Mouse (Mus musculus): ENCODE data around the gene Fitm1. TPM values are rescaled to one million over a fixed set of nuclear protein-coding genes. Genes with fewer than 3 reads are reported as not detected.

Gene Fitm1
- polyA plus RNA-seq, 1 experiment from 2014 or later = not detected

DNA sequence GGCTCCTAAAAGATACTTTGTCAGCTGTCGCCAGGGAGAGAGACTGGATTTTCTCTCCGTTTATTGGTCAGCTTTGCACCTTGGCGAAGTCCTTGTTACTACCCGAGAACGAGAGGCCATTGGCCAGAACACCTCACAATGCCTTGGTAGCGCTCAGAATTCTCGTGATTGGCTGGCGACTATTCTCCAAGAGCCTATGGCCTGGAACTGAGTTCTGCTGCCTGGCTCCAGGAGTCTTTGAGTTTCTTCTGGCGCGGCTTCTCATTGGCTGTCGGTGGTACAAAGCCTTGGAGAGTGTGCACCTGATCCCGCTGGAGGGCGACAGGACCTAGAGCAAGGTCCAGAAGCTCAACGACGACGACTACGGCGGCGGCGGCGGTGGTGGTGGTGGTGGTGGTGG lies 42.4 kb downstream of the Fitm1 start, which contains the start of gene Rec8:
Rec8 (plus strand) TSS at position 216 of the 400 bp plus-strand sequence.
- no peak within 1 kb of the TSS for H3K9ac ChIP-seq (ENCODE audit: low read depth, low read length)

DNA sequence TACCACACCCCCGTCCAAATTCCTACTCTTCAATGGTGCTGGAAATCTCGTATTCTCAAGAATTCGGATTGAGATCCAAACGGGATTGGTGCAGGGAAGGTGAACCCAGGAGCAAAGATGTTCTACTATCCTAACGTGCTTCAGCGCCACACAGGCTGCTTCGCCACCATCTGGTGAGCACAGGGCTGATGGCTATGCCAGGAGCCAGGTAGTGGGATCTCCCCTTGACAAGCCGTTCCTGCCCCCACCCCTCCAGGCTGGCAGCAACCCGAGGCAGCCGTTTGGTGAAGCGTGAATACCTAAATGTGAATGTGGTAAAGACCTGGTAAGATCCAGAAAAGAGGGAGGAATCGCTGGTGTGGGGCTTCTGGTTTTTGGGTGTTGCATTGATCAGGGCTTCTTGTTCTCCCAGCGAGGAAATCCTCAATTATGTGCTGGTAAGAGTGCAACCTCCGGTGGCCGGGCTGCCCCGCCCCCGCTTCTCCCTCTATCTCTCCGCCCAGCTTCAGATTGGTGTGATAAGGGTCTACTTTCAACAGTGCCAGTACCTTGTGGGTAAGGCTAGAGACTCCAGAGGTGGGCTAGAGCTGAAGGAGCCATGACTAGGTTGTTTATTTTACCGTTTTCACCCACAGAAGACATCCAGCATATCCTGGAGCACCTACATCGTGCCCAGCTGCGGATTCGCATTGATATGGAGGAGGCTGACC lies 43.2 kb downstream of the Fitm1 start:
- Histone ChIP-seq H3K27ac (ENCODE audit: low read length) (no peak overlapping the region), H3K9ac (ENCODE audit: low read depth, low read length) (no peak overlapping the region), H3K9me3 (replicated peaks; ENCODE audit: control insufficient read depth, low read length, poor library complexity, severe bottlenecking) (no peaks in the 10 kb centered on the region), H3K4me2 (ENCODE audit: low read length) (peak overlapping the region; percentile 26; the same call in 1 of the 2 replicates), H3K36me3 (ENCODE audit: control insufficient read depth, insufficient read depth, low read length) (0 out of 2 replicates have a peak, but pooled peaks cover 2% of the 10 kb centered on the region), H3K4me1 (ENCODE audit: control insufficient read depth, insufficient read depth, low read length) (no peaks in the 10 kb centered on the region), H3K27me3 (ENCODE audit: control insufficient read depth, insufficient read depth, low read depth, low read length) (no peaks in the 10 kb centered on the region), H3K4me3 (ENCODE audit: low read depth, low read length) (peak overlapping the region; percentile 26)
- ATAC-seq = no peak
- 54% methylated on average over 22 of the region's 22 CpGs for WGBS

More for the DNA sequence above, 42.4 kb downstream of the Fitm1 start, which contains the start of gene Rec8:
- peak within 1 kb of the TSS; percentile 26 for H3K4me3 ChIP-seq (ENCODE audit: low read depth, low read length)
- peak within 1 kb of the TSS; percentile 26; the same call in 1 of the 2 replicates for H3K4me2 ChIP-seq (ENCODE audit: low read length)
- WGBS = 29% methylated on average over 21 of the region's 21 CpGs
- no peak within 1 kb of the TSS for H3K27ac ChIP-seq (ENCODE audit: low read length)
- no peaks in the 10 kb centered on the region for H3K36me3 ChIP-seq (ENCODE audit: control insufficient read depth, insufficient read depth, low read length)
- no peaks in the 10 kb centered on the region for H3K9me3 ChIP-seq (replicated peaks; ENCODE audit: control insufficient read depth, low read length, poor library complexity, severe bottlenecking)
- peak; percentile 79 for ATAC-seq
- H3K27me3 ChIP-seq (ENCODE audit: control insufficient read depth, insufficient read depth, low read depth, low read length) = no peaks in the 10 kb centered on the region
- no peaks in the 10 kb centered on the region for H3K4me1 ChIP-seq (ENCODE audit: control insufficient read depth, insufficient read depth, low read length)

Other genes with a start within 250 kb of the Fitm1 start
- 21.4 and 22.2 TPM in 2 replicates for gene Dhrs4, start 96.9 kb upstream of the Fitm1 start, polyA plus RNA-seq (2015; fragmentation: Nextera tagmentation; extraction: Ambion mirVana)
- gene Carmil3, start 85.0 kb upstream of the Fitm1 start, polyA plus RNA-seq (2015; fragmentation: Nextera tagmentation; extraction: Ambion mirVana) = 34.5 and 37.7 TPM in 2 replicates
- gene Cpne6, start 65.2 kb upstream of the Fitm1 start, polyA plus RNA-seq (2015; fragmentation: Nextera tagmentation; extraction: Ambion mirVana) = 2.2 and 3.4 TPM in 2 replicates
- 0.08 and 0.19 TPM in 2 replicates for gene Nrl, start 50.6 kb upstream of the Fitm1 start, polyA plus RNA-seq (2015; fragmentation: Nextera tagmentation; extraction: Ambion mirVana)
- 29.5 and 30.6 TPM in 2 replicates for gene Pck2, start 35.4 kb upstream of the Fitm1 start, polyA plus RNA-seq (2015; fragmentation: Nextera tagmentation; extraction: Ambion mirVana)
- gene Dcaf11, start 15.6 kb upstream of the Fitm1 start, polyA plus RNA-seq (2015; fragmentation: Nextera tagmentation; extraction: Ambion mirVana) = 134 and 137 TPM in 2 replicates
- 0.55 and 0.72 TPM in 2 replicates for gene A730061H03Rik, start 15.2 kb upstream of the Fitm1 start, polyA plus RNA-seq (2015; fragmentation: Nextera tagmentation; extraction: Ambion mirVana)
- gene Psme1, start 2.5 kb downstream of the Fitm1 start, polyA plus RNA-seq (2015; fragmentation: Nextera tagmentation; extraction: Ambion mirVana) = 238 and 262 TPM in 2 replicates
- gene Emc9, start 9.7 kb downstream of the Fitm1 start, polyA plus RNA-seq (2015; fragmentation: Nextera tagmentation; extraction: Ambion mirVana) = 31.6 and 46.9 TPM in 2 replicates
- gene Psme2, start 15.5 kb downstream of the Fitm1 start, polyA plus RNA-seq (2015; fragmentation: Nextera tagmentation; extraction: Ambion mirVana) = 174 and 183 TPM in 2 replicates
- 24.6 and 27.2 TPM in 2 replicates for gene Rnf31, start 16.1 kb downstream of the Fitm1 start, polyA plus RNA-seq (2015; fragmentation: Nextera tagmentation; extraction: Ambion mirVana)
- 10.4 and 10.5 TPM in 2 replicates for gene Irf9, start 28.0 kb downstream of the Fitm1 start, polyA plus RNA-seq (2015; fragmentation: Nextera tagmentation; extraction: Ambion mirVana)
- gene Rec8, start 42.4 kb downstream of the Fitm1 start, polyA plus RNA-seq (2015; fragmentation: Nextera tagmentation; extraction: Ambion mirVana) = 8.0 and 8.4 TPM in 2 replicates
- gene Ipo4, start 60.3 kb downstream of the Fitm1 start, polyA plus RNA-seq (2015; fragmentation: Nextera tagmentation; extraction: Ambion mirVana) = 116 and 123 TPM in 2 replicates
- gene Gm49378, start 62.3 kb downstream of the Fitm1 start, polyA plus RNA-seq (2015; fragmentation: Nextera tagmentation; extraction: Ambion mirVana) = 2.1 and 2.4 TPM in 2 replicates
- 57.8 and 60.0 TPM in 2 replicates for gene Tm9sf1, start 68.2 kb downstream of the Fitm1 start, polyA plus RNA-seq (2015; fragmentation: Nextera tagmentation; extraction: Ambion mirVana)
- gene Tssk4, start 74.6 kb downstream of the Fitm1 start, polyA plus RNA-seq (2015; fragmentation: Nextera tagmentation; extraction: Ambion mirVana) = 0.20 and 0.28 TPM in 2 replicates
- 81.0 and 84.6 TPM in 2 replicates for gene Mdp1, start 84.9 kb downstream of the Fitm1 start, polyA plus RNA-seq (2015; fragmentation: Nextera tagmentation; extraction: Ambion mirVana)
- 52.5 and 52.7 TPM in 2 replicates for gene Gmpr2, start 96.3 kb downstream of the Fitm1 start, polyA plus RNA-seq (2015; fragmentation: Nextera tagmentation; extraction: Ambion mirVana)
- 532 and 551 TPM in 2 replicates for gene Nedd8, start 96.5 kb downstream of the Fitm1 start, polyA plus RNA-seq (2015; fragmentation: Nextera tagmentation; extraction: Ambion mirVana)
- gene Tinf2, start 106.2 kb downstream of the Fitm1 start, polyA plus RNA-seq (2015; fragmentation: Nextera tagmentation; extraction: Ambion mirVana) = 22.5 and 25.8 TPM in 2 replicates
- gene Tgm1, start 138.3 kb downstream of the Fitm1 start, polyA plus RNA-seq (2015; fragmentation: Nextera tagmentation; extraction: Ambion mirVana) = 0.13 and 0.15 TPM in 2 replicates
- 64.0 and 65.1 TPM in 2 replicates for gene Rabggta, start 146.6 kb downstream of the Fitm1 start, polyA plus RNA-seq (2015; fragmentation: Nextera tagmentation; extraction: Ambion mirVana)
- gene Dhrs1, start 170.1 kb downstream of the Fitm1 start, polyA plus RNA-seq (2015; fragmentation: Nextera tagmentation; extraction: Ambion mirVana) = 72.3 and 75.3 TPM in 2 replicates
- 25.9 and 28.0 TPM in 2 replicates for gene Nop9, start 170.1 kb downstream of the Fitm1 start, polyA plus RNA-seq (2015; fragmentation: Nextera tagmentation; extraction: Ambion mirVana)
- gene Cideb, start 182.8 kb downstream of the Fitm1 start, polyA plus RNA-seq (2015; fragmentation: Nextera tagmentation; extraction: Ambion mirVana) = 0.21 and 0.26 TPM in 2 replicates
- 0.51 and 0.59 TPM in 2 replicates for gene Ltb4r2, start 185.8 kb downstream of the Fitm1 start, polyA plus RNA-seq (2015; fragmentation: Nextera tagmentation; extraction: Ambion mirVana)
- gene Ltb4r1, start 190.3 kb downstream of the Fitm1 start, polyA plus RNA-seq (2015; fragmentation: Nextera tagmentation; extraction: Ambion mirVana) = 0.50 and 0.60 TPM in 2 replicates
- 4.0 and 5.0 TPM in 2 replicates for gene Adcy4, start 208.5 kb downstream of the Fitm1 start, polyA plus RNA-seq (2015; fragmentation: Nextera tagmentation; extraction: Ambion mirVana)
- gene Ripk3, start 213.2 kb downstream of the Fitm1 start, polyA plus RNA-seq (2015; fragmentation: Nextera tagmentation; extraction: Ambion mirVana) = 1.6 and 1.7 TPM in 2 replicates
- 6.7 and 7.0 TPM in 2 replicates for gene Nfatc4, start 247.5 kb downstream of the Fitm1 start, polyA plus RNA-seq (2015; fragmentation: Nextera tagmentation; extraction: Ambion mirVana)